Mouse (Mus musculus): ENCODE results near the gene Zfp36l2. TPM values are rescaled to one million over a fixed set of nuclear protein-coding genes. Genes with fewer than 3 reads are reported as not detected.

The Zfp36l2 gene
- polyA plus RNA-seq, 1 experiment from 2014 or later = 5.6 TPM

- H3K4me2 ChIP-seq (ENCODE audit: low read length) = no peak overlapping the region
- 95% methylated on average over 17 of the region's 17 CpGs for WGBS
- no peak overlapping the region for H3K27ac ChIP-seq (ENCODE audit: low read depth, low read length)
- no peak overlapping the region for H3K9ac ChIP-seq (ENCODE audit: low read length)
- H3K36me3 ChIP-seq (ENCODE audit: control insufficient read depth, insufficient read depth, low read length) = no peaks in the 10 kb centered on the region
- DNase-seq (ENCODE audit: low spot score) (no peak), ATAC-seq (no peak)
- no peak overlapping the region for H3K4me3 ChIP-seq (ENCODE audit: low read depth, low read length)
- H3K4me1 ChIP-seq (ENCODE audit: control insufficient read depth, insufficient read depth, low read length) = no peaks in the 10 kb centered on the region
- no peaks in the 10 kb centered on the region for H3K9me3 ChIP-seq (replicated peaks; ENCODE audit: control insufficient read depth, low read length)
- no peaks in the 10 kb centered on the region for H3K27me3 ChIP-seq (replicated peaks; ENCODE audit: control insufficient read depth, insufficient read depth, low read length)
Observed at GRCm38 (mm10) chr17:84175196-84175595, 12.6 kb downstream of the Zfp36l2 start.

GRCm38 (mm10) chr17:84167377-84167776, 20.4 kb downstream of the Zfp36l2 start:
- ATAC-seq = no peak

GRCm38 (mm10) chr17:84166135-84166860, 21.4 kb downstream of the Zfp36l2 start:
- H3K9me3 ChIP-seq (replicated peaks; ENCODE audit: control insufficient read depth, low read length) = no peaks in the 10 kb centered on the region
- 88% methylated on average over 9 of the region's 9 CpGs for WGBS
- H3K27ac ChIP-seq (ENCODE audit: low read depth, low read length) = no peak overlapping the region
- no peak for ATAC-seq
- no peak overlapping the region for H3K4me2 ChIP-seq (ENCODE audit: low read length)
- no peak overlapping the region for H3K9ac ChIP-seq (ENCODE audit: low read length)
- no peak overlapping the region for H3K4me3 ChIP-seq (ENCODE audit: low read depth, low read length)
- H3K27me3 ChIP-seq (replicated peaks; ENCODE audit: control insufficient read depth, insufficient read depth, low read length) = no peaks in the 10 kb centered on the region
- no peaks in the 10 kb centered on the region for H3K4me1 ChIP-seq (ENCODE audit: control insufficient read depth, insufficient read depth, low read length)
- H3K36me3 ChIP-seq (ENCODE audit: control insufficient read depth, insufficient read depth, low read length) = no peaks in the 10 kb centered on the region
- no peak for DNase-seq (ENCODE audit: low spot score)

More at GRCm38 (mm10) chr17:84167377-84167776, 20.4 kb downstream of the Zfp36l2 start:
- no peaks in the 10 kb centered on the region for H3K36me3 ChIP-seq (ENCODE audit: control insufficient read depth, insufficient read depth, low read length)
- H3K4me2 ChIP-seq (ENCODE audit: low read length) = no peak overlapping the region
- H3K9me3 ChIP-seq (replicated peaks; ENCODE audit: control insufficient read depth, low read length) = no peaks in the 10 kb centered on the region
- no peak overlapping the region for H3K27ac ChIP-seq (ENCODE audit: low read depth, low read length)
- WGBS = 84% methylated on average over 4 of the region's 4 CpGs
- H3K4me3 ChIP-seq (ENCODE audit: low read depth, low read length) = no peak overlapping the region
- no peaks in the 10 kb centered on the region for H3K27me3 ChIP-seq (replicated peaks; ENCODE audit: control insufficient read depth, insufficient read depth, low read length)
- H3K9ac ChIP-seq (ENCODE audit: low read length) = no peak overlapping the region
- no peaks in the 10 kb centered on the region for H3K4me1 ChIP-seq (ENCODE audit: control insufficient read depth, insufficient read depth, low read length)
- DNase-seq (ENCODE audit: low spot score) = no peak

GRCm38 (mm10) chr17:84165735-84166134, 22.0 kb downstream of the Zfp36l2 start:
- H3K4me3 ChIP-seq (ENCODE audit: low read depth, low read length) = no peak overlapping the region
- WGBS = 88% methylated on average over 3 of the region's 3 CpGs
- H3K9ac ChIP-seq (ENCODE audit: low read length) = no peak overlapping the region
- H3K4me1 ChIP-seq (ENCODE audit: control insufficient read depth, insufficient read depth, low read length) = no peaks in the 10 kb centered on the region
- H3K36me3 ChIP-seq (ENCODE audit: control insufficient read depth, insufficient read depth, low read length) = no peaks in the 10 kb centered on the region
- ATAC-seq (no peak), DNase-seq (ENCODE audit: low spot score) (no peak)
- H3K27me3 ChIP-seq (replicated peaks; ENCODE audit: control insufficient read depth, insufficient read depth, low read length) = no peaks in the 10 kb centered on the region
- no peak overlapping the region for H3K4me2 ChIP-seq (ENCODE audit: low read length)
- no peak overlapping the region for H3K27ac ChIP-seq (ENCODE audit: low read depth, low read length)
- H3K9me3 ChIP-seq (replicated peaks; ENCODE audit: control insufficient read depth, low read length) = no peaks in the 10 kb centered on the region

- Histone ChIP-seq H3K4me1 (ENCODE audit: control insufficient read depth, insufficient read depth, low read length) (no peaks in the 10 kb centered on the region), H3K27ac (ENCODE audit: low read depth, low read length) (no peak overlapping the region), H3K4me2 (ENCODE audit: low read length) (no peak overlapping the region), H3K9me3 (replicated peaks; ENCODE audit: control insufficient read depth, low read length) (no peaks in the 10 kb centered on the region), H3K27me3 (replicated peaks; ENCODE audit: control insufficient read depth, insufficient read depth, low read length) (no peaks in the 10 kb centered on the region), H3K9ac (ENCODE audit: low read length) (no peak overlapping the region), H3K4me3 (ENCODE audit: low read depth, low read length) (no peak overlapping the region), H3K36me3 (ENCODE audit: control insufficient read depth, insufficient read depth, low read length) (no peaks in the 10 kb centered on the region)
- DNase-seq (ENCODE audit: low spot score) (no peak), ATAC-seq (no peak)
- 84% methylated on average over 8 of the region's 8 CpGs for WGBS
Observed at GRCm38 (mm10) chr17:84164146-84164545, 23.6 kb downstream of the Zfp36l2 start.

GRCm38 (mm10) chr17:84163066-84163785, 24.5 kb downstream of the Zfp36l2 start:
- Histone ChIP-seq H3K4me3 (ENCODE audit: low read depth, low read length) (no peak overlapping the region), H3K4me2 (ENCODE audit: low read length) (no peak overlapping the region), H3K27me3 (replicated peaks; ENCODE audit: control insufficient read depth, insufficient read depth, low read length) (no peaks in the 10 kb centered on the region), H3K27ac (ENCODE audit: low read depth, low read length) (no peak overlapping the region), H3K4me1 (ENCODE audit: control insufficient read depth, insufficient read depth, low read length) (no peaks in the 10 kb centered on the region), H3K36me3 (ENCODE audit: control insufficient read depth, insufficient read depth, low read length) (no peaks in the 10 kb centered on the region), H3K9ac (ENCODE audit: low read length) (no peak overlapping the region), H3K9me3 (replicated peaks; ENCODE audit: control insufficient read depth, low read length) (no peaks in the 10 kb centered on the region)
- no peak for DNase-seq (ENCODE audit: low spot score)
- no peak for ATAC-seq
- WGBS = 83% methylated on average over 12 of the region's 12 CpGs

GRCm38 (mm10) chr17:84162211-84162760, 25.5 kb downstream of the Zfp36l2 start:
- Histone ChIP-seq H3K9ac (ENCODE audit: low read length) (no peak overlapping the region), H3K27me3 (replicated peaks; ENCODE audit: control insufficient read depth, insufficient read depth, low read length) (no peaks in the 10 kb centered on the region), H3K4me1 (ENCODE audit: control insufficient read depth, insufficient read depth, low read length) (no peaks in the 10 kb centered on the region), H3K9me3 (replicated peaks; ENCODE audit: control insufficient read depth, low read length) (no peaks in the 10 kb centered on the region), H3K27ac (ENCODE audit: low read depth, low read length) (no peak overlapping the region), H3K36me3 (ENCODE audit: control insufficient read depth, insufficient read depth, low read length) (no peaks in the 10 kb centered on the region), H3K4me2 (ENCODE audit: low read length) (no peak overlapping the region), H3K4me3 (ENCODE audit: low read depth, low read length) (no peak overlapping the region)
- ATAC-seq (no peak), DNase-seq (ENCODE audit: low spot score) (no peak)
- WGBS = 86% methylated on average over 8 of the region's 8 CpGs

- WGBS = 55% methylated on average over 6 of the region's 6 CpGs
Observed at GRCm38 (mm10) chr17:84161231-84161854, 26.4 kb downstream of the Zfp36l2 start.

More at GRCm38 (mm10) chr17:84161231-84161854, 26.4 kb downstream of the Zfp36l2 start:
- no peaks in the 10 kb centered on the region for H3K9me3 ChIP-seq (replicated peaks; ENCODE audit: control insufficient read depth, low read length)
- DNase-seq (ENCODE audit: low spot score) (no peak), ATAC-seq (peak; percentile 37; the same call in 1 of the 2 replicates)
- no peaks in the 10 kb centered on the region for H3K27me3 ChIP-seq (replicated peaks; ENCODE audit: control insufficient read depth, insufficient read depth, low read length)
- H3K4me3 ChIP-seq (ENCODE audit: low read depth, low read length) = no peak overlapping the region
- no peak overlapping the region for H3K27ac ChIP-seq (ENCODE audit: low read depth, low read length)
- H3K4me1 ChIP-seq (ENCODE audit: control insufficient read depth, insufficient read depth, low read length) = no peaks in the 10 kb centered on the region
- H3K36me3 ChIP-seq (ENCODE audit: control insufficient read depth, insufficient read depth, low read length) = no peaks in the 10 kb centered on the region
- no peak overlapping the region for H3K9ac ChIP-seq (ENCODE audit: low read length)
- no peak overlapping the region for H3K4me2 ChIP-seq (ENCODE audit: low read length)

Data from forebrain, embryonic 14.5 days (tissue).